Mouse (Mus musculus): ENCODE results near the gene Cask. TPM values are rescaled to one million over a fixed set of nuclear protein-coding genes. Genes with fewer than 3 reads are reported as not detected.

Cask gene
- polyA plus RNA-seq, 1 experiment from 2014 or later = 14.3 TPM

DNA sequence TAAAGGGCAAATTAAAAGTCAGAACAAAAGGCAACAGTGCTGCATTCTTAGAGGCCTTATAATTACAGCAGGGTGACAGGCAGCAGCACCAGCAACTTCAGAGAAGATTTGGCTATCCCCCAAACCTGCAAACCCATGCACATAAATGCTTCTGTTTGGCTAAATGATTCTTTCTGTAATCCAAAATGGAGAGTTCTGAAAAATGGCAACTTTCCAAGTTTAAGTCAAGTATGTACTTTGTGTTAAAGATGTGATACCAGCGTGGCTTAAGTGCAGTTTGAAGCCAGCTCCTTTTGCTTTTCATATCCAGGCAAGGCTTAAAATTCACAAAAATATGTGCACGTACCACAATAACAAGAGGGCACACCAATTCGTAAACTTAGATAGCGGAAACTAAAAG is 299.6 kb downstream of the Cask start:
- WGBS = 76% methylated on average over 4 of the region's 4 CpGs
- H3K4me2 ChIP-seq (ENCODE audit: low read length) = no peak overlapping the region
- H3K27me3 ChIP-seq (replicated peaks; ENCODE audit: control insufficient read depth, insufficient read depth, low read length) = 0 out of 2 replicates have a peak, but pooled peaks cover 4% of the 10 kb centered on the region
- H3K9me3 ChIP-seq (ENCODE audit: control insufficient read depth, low read length) = no peaks in the 10 kb centered on the region
- no peaks in the 10 kb centered on the region for H3K36me3 ChIP-seq (ENCODE audit: control insufficient read depth, insufficient read depth, low read length)
- no peak for DNase-seq (ENCODE audit: low spot score)
- no peak overlapping the region for H3K4me3 ChIP-seq (ENCODE audit: low read depth, low read length)
- no peak overlapping the region for H3K27ac ChIP-seq (ENCODE audit: low read depth)
- no peak overlapping the region for H3K9ac ChIP-seq (ENCODE audit: low read length)
- no peaks in the 10 kb centered on the region for H3K4me1 ChIP-seq (replicated peaks; ENCODE audit: control insufficient read depth, insufficient read depth, low read length)
- ATAC-seq (replicated peaks; ENCODE audit: low FRiP score, low TSS enrichment, low read depth) = no peak

- no peak overlapping the region for H3K9ac ChIP-seq (ENCODE audit: low read length)
- H3K27me3 ChIP-seq (replicated peaks; ENCODE audit: control insufficient read depth, insufficient read depth, low read length) = 0 out of 2 replicates have a peak, but pooled peaks cover 4% of the 10 kb centered on the region
- no peaks in the 10 kb centered on the region for H3K9me3 ChIP-seq (ENCODE audit: control insufficient read depth, low read length)
- WGBS = 86% methylated on average over 4 of the region's 4 CpGs
- ATAC-seq (replicated peaks; ENCODE audit: low FRiP score, low TSS enrichment, low read depth) (no peak), DNase-seq (ENCODE audit: low spot score) (no peak)
- H3K4me2 ChIP-seq (ENCODE audit: low read length) = no peak overlapping the region
- H3K4me1 ChIP-seq (replicated peaks; ENCODE audit: control insufficient read depth, insufficient read depth, low read length) = no peaks in the 10 kb centered on the region
- H3K36me3 ChIP-seq (ENCODE audit: control insufficient read depth, insufficient read depth, low read length) = no peaks in the 10 kb centered on the region
- no peak overlapping the region for H3K4me3 ChIP-seq (ENCODE audit: low read depth, low read length)
- H3K27ac ChIP-seq (ENCODE audit: low read depth) = no peak overlapping the region
Observed at GRCm38 (mm10) chrX:13549100-13549499, 302.1 kb downstream of the Cask start.

DNA sequence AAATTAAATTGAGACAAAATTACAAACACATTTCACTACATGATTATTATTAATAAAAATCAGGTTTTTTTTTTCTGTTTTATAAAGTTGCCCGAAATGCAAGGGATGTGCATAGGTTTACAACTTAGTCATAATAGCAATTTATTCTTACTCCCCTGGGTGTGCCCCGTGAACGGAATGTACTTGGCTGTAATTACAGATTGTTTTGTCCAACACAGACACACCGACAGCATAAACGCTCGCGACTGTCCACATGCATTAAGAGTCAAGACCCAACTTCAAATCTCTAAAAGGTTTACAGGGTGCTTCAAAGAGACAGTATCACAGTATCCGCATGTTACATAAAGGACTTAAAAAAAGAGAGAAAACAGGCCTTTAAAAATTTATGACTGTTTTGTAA is 329.9 kb downstream of the Cask start:
- Histone ChIP-seq H3K4me3 (ENCODE audit: low read depth, low read length) (no peak overlapping the region), H3K9me3 (ENCODE audit: control insufficient read depth, low read length) (no peaks in the 10 kb centered on the region), H3K27me3 (replicated peaks; ENCODE audit: control insufficient read depth, insufficient read depth, low read length) (0 out of 2 replicates have a peak, but pooled peaks cover 2% of the 10 kb centered on the region), H3K36me3 (ENCODE audit: control insufficient read depth, insufficient read depth, low read length) (no peaks in the 10 kb centered on the region), H3K9ac (ENCODE audit: low read length) (no peak overlapping the region), H3K27ac (ENCODE audit: low read depth) (no peak overlapping the region), H3K4me1 (replicated peaks; ENCODE audit: control insufficient read depth, insufficient read depth, low read length) (no peaks in the 10 kb centered on the region), H3K4me2 (ENCODE audit: low read length) (no peak overlapping the region)
- WGBS = 87% methylated on average over 8 of the region's 8 CpGs
- ATAC-seq (replicated peaks; ENCODE audit: low FRiP score, low TSS enrichment, low read depth) = no peak
- no peak for DNase-seq (ENCODE audit: low spot score)

DNA sequence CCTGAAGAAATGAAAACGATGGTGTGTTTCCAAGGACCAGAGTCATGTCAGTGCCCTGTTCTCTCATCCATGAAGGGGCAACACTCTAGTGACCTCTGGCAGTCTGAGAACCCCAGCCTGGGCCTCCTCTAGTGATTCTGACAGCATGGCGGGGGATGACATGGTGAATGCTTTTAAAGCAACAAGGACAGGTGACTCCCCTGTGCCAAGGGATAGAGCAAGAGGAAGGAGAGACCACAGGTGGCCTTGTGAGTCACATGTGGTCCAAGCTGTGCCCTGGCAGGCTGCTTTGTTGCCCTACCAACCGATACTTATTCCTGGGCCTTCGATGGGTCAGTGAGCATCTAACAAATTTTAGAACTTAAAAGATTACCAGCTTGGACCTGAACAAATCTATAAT is 330.6 kb downstream of the Cask start:
- H3K27ac ChIP-seq (ENCODE audit: low read depth) = no peak overlapping the region
- 90% methylated on average over 4 of the region's 4 CpGs for WGBS
- DNase-seq (ENCODE audit: low spot score) (peak; percentile 25), ATAC-seq (replicated peaks; ENCODE audit: low FRiP score, low TSS enrichment, low read depth) (no peak)
- no peak overlapping the region for H3K4me2 ChIP-seq (ENCODE audit: low read length)
- no peaks in the 10 kb centered on the region for H3K36me3 ChIP-seq (ENCODE audit: control insufficient read depth, insufficient read depth, low read length)
- no peaks in the 10 kb centered on the region for H3K9me3 ChIP-seq (ENCODE audit: control insufficient read depth, low read length)
- H3K4me1 ChIP-seq (replicated peaks; ENCODE audit: control insufficient read depth, insufficient read depth, low read length) = no peaks in the 10 kb centered on the region
- H3K9ac ChIP-seq (ENCODE audit: low read length) = no peak overlapping the region
- no peak overlapping the region for H3K4me3 ChIP-seq (ENCODE audit: low read depth, low read length)
- H3K27me3 ChIP-seq (replicated peaks; ENCODE audit: control insufficient read depth, insufficient read depth, low read length) = 0 out of 2 replicates have a peak, but pooled peaks cover 2% of the 10 kb centered on the region

DNA sequence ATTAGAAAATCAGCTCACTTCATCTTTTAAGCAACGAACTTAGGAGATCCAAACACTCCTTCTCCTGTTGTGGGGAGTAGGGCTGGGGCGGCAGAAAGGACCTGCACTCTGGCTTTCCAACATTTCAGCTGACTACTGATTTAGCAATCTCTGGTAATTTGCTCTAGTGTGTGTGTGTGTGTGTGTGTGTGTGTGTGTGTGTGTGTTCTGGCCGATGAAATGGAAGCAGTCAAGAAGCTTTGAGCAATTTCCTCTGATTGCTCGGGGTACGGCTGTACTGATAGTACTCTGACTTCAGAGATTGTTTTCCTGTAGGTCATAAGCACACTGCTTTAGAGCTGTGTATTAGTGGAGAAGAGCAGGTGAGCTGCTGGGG is 331.8 kb downstream of the Cask start:
- DNase-seq (ENCODE audit: low spot score) (peak; percentile 28), ATAC-seq (replicated peaks; ENCODE audit: low FRiP score, low TSS enrichment, low read depth) (no peak)
- Histone ChIP-seq H3K9ac (ENCODE audit: low read length) (no peak overlapping the region), H3K4me3 (ENCODE audit: low read depth, low read length) (no peak overlapping the region), H3K36me3 (ENCODE audit: control insufficient read depth, insufficient read depth, low read length) (no peaks in the 10 kb centered on the region), H3K4me1 (replicated peaks; ENCODE audit: control insufficient read depth, insufficient read depth, low read length) (no peaks in the 10 kb centered on the region), H3K27me3 (replicated peaks; ENCODE audit: control insufficient read depth, insufficient read depth, low read length) (no peaks in the 10 kb centered on the region), H3K27ac (ENCODE audit: low read depth) (no peak overlapping the region), H3K4me2 (ENCODE audit: low read length) (no peak overlapping the region), H3K9me3 (ENCODE audit: control insufficient read depth, low read length) (no peaks in the 10 kb centered on the region)
- 74% methylated on average over 5 of the region's 5 CpGs for WGBS

GRCm38 (mm10) chrX:13518781-13519407 is 332.3 kb downstream of the Cask start:
- H3K36me3 ChIP-seq (ENCODE audit: control insufficient read depth, insufficient read depth, low read length) = no peaks in the 10 kb centered on the region
- H3K4me1 ChIP-seq (replicated peaks; ENCODE audit: control insufficient read depth, insufficient read depth, low read length) = no peaks in the 10 kb centered on the region
- no peak for ATAC-seq (replicated peaks; ENCODE audit: low FRiP score, low TSS enrichment, low read depth)
- WGBS = 86% methylated on average over 4 of the region's 4 CpGs
- H3K27me3 ChIP-seq (replicated peaks; ENCODE audit: control insufficient read depth, insufficient read depth, low read length) = no peaks in the 10 kb centered on the region
- no peak overlapping the region for H3K9ac ChIP-seq (ENCODE audit: low read length)
- no peak overlapping the region for H3K4me3 ChIP-seq (ENCODE audit: low read depth, low read length)
- H3K9me3 ChIP-seq (ENCODE audit: control insufficient read depth, low read length) = no peaks in the 10 kb centered on the region
- H3K4me2 ChIP-seq (ENCODE audit: low read length) = no peak overlapping the region
- DNase-seq (ENCODE audit: low spot score) = peak; percentile 24
- H3K27ac ChIP-seq (ENCODE audit: low read depth) = no peak overlapping the region

DNA sequence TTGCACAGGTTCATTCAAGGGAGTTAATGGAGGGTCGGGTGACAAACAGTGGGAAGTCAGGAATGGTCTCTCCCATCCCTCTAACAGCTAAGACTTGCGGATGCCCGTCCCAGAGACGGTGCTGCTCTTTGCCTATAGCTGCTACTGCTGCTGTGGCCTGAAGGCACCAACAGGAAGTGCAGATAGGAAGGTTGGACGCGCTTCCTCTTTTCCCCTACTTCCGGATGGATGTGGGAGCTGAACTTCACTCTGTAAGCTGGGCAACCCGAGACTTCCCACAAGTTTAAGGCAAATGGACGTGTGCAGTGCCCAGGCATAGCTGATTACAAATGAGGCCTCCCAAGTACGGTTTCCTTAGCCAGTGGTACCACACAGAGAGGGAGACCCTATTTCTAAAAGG is 333.1 kb downstream of the Cask start:
- no peak overlapping the region for H3K27ac ChIP-seq (ENCODE audit: low read depth)
- DNase-seq (ENCODE audit: low spot score) = peak; percentile 10
- H3K27me3 ChIP-seq (replicated peaks; ENCODE audit: control insufficient read depth, insufficient read depth, low read length) = no peaks in the 10 kb centered on the region
- H3K9me3 ChIP-seq (ENCODE audit: control insufficient read depth, low read length) = no peaks in the 10 kb centered on the region
- no peak overlapping the region for H3K4me3 ChIP-seq (ENCODE audit: low read depth, low read length)
- no peak overlapping the region for H3K4me2 ChIP-seq (ENCODE audit: low read length)
- no peak for ATAC-seq (replicated peaks; ENCODE audit: low FRiP score, low TSS enrichment, low read depth)
- no peaks in the 10 kb centered on the region for H3K36me3 ChIP-seq (ENCODE audit: control insufficient read depth, insufficient read depth, low read length)
- 75% methylated on average over 10 of the region's 10 CpGs for WGBS
- no peak overlapping the region for H3K9ac ChIP-seq (ENCODE audit: low read length)
- H3K4me1 ChIP-seq (replicated peaks; ENCODE audit: control insufficient read depth, insufficient read depth, low read length) = no peaks in the 10 kb centered on the region

DNA sequence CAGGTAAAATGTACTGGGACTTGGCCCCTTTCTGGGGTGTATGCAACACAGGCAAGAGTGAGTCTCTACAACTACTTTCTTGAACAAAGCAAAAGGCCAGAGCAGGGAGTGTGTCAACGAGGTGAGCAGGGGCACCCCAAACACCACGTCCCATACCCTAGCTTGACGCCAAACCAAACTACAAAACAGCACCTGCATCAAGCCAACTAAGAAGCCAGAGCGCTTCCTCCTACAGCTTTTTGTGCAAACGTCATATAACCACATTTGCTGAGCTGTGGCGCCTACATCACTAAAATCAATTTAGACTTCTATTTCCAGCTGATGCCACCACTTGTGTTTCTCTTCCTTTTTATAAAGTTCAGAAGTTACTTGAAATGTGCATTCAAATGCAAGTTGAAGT is 334.7 kb downstream of the Cask start:
- Histone ChIP-seq H3K27ac (ENCODE audit: low read depth) (no peak overlapping the region), H3K36me3 (ENCODE audit: control insufficient read depth, insufficient read depth, low read length) (no peaks in the 10 kb centered on the region), H3K9ac (ENCODE audit: low read length) (no peak overlapping the region), H3K4me1 (replicated peaks; ENCODE audit: control insufficient read depth, insufficient read depth, low read length) (no peaks in the 10 kb centered on the region), H3K4me2 (ENCODE audit: low read length) (no peak overlapping the region), H3K9me3 (ENCODE audit: control insufficient read depth, low read length) (no peaks in the 10 kb centered on the region), H3K27me3 (replicated peaks; ENCODE audit: control insufficient read depth, insufficient read depth, low read length) (no peaks in the 10 kb centered on the region), H3K4me3 (ENCODE audit: low read depth, low read length) (no peak overlapping the region)
- 84% methylated on average over 6 of the region's 6 CpGs for WGBS
- DNase-seq (ENCODE audit: low spot score) (no peak), ATAC-seq (replicated peaks; ENCODE audit: low FRiP score, low TSS enrichment, low read depth) (no peak)

GRCm38 (mm10) chrX:13513864-13514263 is 337.3 kb downstream of the Cask start:
- Histone ChIP-seq H3K27ac (ENCODE audit: low read depth) (no peak overlapping the region), H3K9me3 (ENCODE audit: control insufficient read depth, low read length) (no peaks in the 10 kb centered on the region), H3K4me3 (ENCODE audit: low read depth, low read length) (no peak overlapping the region), H3K9ac (ENCODE audit: low read length) (no peak overlapping the region), H3K27me3 (replicated peaks; ENCODE audit: control insufficient read depth, insufficient read depth, low read length) (no peaks in the 10 kb centered on the region), H3K4me1 (replicated peaks; ENCODE audit: control insufficient read depth, insufficient read depth, low read length) (no peaks in the 10 kb centered on the region), H3K36me3 (ENCODE audit: control insufficient read depth, insufficient read depth, low read length) (no peaks in the 10 kb centered on the region), H3K4me2 (ENCODE audit: low read length) (no peak overlapping the region)
- WGBS = 88% methylated on average over 5 of the region's 5 CpGs
- ATAC-seq (replicated peaks; ENCODE audit: low FRiP score, low TSS enrichment, low read depth) (no peak), DNase-seq (ENCODE audit: low spot score) (no peak)

Data from intestine, embryonic 14.5 days (tissue).